Mouse (Mus musculus) ovary, postnatal 36 days (tissue): ENCODE results near the gene Arpc1b.
A peak's percentile ranks its signal among the peaks of the same experiment; 100 is the strongest.
"Not testable (repeated sequence)": the region's sequence is repeated elsewhere in the genome, so short reads cannot be mapped to it uniquely, and the experiment has no call there.

Experiments used
- DNase-seq: peaks from one replicate; pipeline ENCODE4 v3.0.0; 2022; ENCODE audit warnings: low spot score, mixed read lengths

The Arpc1b gene

GRCm38 (mm10) chr5:145114606-145115473 lies 825 bp downstream of the Arpc1b start:
- DNase-seq, result peak; percentile 69

GRCm38 (mm10) chr5:145115736-145116135 lies 1.7 kb downstream of the Arpc1b start:
- DNase-seq, result no peak

DNA sequence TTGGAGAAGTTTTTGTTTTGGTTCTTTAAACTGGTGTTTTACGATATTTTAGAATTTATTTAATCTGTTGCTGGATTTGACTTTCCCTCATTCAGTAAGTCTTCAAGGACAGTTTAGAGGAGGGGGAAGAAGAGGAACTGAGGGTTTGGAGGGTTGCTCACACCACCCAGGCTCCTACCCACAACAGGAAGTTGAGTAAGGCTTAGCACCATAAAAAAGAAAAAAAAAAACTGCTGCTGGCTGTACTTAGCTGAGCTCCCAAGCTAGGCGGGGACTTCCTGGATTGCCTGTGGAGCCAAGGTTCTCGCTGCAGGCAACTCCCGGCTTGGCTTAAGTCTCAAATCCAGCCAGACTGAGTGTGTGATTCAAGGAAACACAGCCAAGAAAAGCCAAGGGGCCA lies 2.3 kb downstream of the Arpc1b start:
- DNase-seq, result peak; percentile 55

GRCm38 (mm10) chr5:145116916-145117315 lies 2.9 kb downstream of the Arpc1b start:
- peak; percentile 81 for DNase-seq

- DNase-seq, result no peak
Measured at GRCm38 (mm10) chr5:145118005-145118404, 4.0 kb downstream of the Arpc1b start.

- DNase-seq, result no peak
Measured at GRCm38 (mm10) chr5:145118461-145118860, 4.4 kb downstream of the Arpc1b start.

DNA sequence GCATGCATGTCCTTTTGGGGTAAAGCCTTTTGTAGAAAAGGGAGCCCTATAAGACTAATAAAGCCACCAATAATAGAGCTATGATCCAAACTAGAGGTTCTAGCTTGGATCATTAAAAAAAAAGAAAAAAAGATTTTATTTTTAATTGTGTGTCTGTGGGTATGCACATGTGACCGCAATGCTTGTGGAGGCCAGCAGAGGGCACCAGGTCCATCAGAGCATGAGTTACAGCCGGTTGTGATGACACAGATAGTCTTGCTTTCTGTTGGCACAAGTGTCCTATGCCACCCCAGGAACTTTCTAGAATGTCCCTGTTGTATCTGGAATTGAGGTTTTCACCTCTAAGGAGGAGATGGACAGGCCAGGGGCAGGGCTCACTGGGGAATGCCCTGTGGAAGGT lies 5.4 kb downstream of the Arpc1b start:
- DNase-seq, result no peak

- DNase-seq, result no peak
Measured at GRCm38 (mm10) chr5:145120921-145121320, 6.9 kb downstream of the Arpc1b start.

DNA sequence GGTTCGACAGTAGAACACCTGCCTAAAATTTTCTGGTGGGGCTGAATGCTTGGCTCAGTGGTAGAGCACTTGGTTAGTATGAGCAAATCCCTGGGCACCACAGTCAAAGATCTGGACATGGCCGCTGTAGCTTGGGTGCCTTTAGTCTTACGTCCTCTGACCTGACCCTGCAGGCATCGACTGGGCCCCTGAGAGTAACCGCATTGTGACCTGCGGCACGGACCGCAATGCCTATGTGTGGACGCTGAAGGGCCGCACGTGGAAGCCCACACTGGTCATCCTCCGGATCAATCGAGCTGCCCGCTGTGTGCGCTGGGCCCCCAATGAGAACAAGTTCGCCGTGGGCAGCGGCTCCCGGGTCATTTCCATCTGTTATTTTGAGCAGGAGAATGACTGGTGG lies 9.4 kb downstream of the Arpc1b start:
- DNase-seq, result no peak

GRCm38 (mm10) chr5:145126580-145126979 lies 12.6 kb downstream of the Arpc1b start:
- no peak for DNase-seq

- DNase-seq, result no peak
Measured at GRCm38 (mm10) chr5:145129124-145129523, 15.1 kb downstream of the Arpc1b start.

DNA sequence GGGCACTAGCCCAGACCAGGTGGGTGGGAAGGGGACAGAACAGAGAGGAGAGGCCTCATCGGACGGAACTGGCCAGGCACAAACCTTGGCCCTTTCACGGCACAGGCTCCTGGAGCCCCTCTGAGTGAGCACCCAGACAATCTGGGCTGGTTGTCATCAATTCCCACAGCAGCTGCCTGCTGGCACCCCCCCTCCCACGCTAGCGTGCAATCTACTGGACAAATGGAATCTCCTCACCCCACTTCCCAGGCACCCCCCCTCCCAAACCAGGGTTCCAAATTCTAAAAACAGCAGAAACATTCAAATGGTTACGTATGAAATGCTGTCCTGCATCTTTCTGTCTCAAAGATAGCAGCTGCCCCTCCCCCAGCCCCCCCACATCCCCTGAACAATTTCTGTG lies 15.8 kb downstream of the Arpc1b start:
- DNase-seq, result not testable (repeated sequence)

DNA sequence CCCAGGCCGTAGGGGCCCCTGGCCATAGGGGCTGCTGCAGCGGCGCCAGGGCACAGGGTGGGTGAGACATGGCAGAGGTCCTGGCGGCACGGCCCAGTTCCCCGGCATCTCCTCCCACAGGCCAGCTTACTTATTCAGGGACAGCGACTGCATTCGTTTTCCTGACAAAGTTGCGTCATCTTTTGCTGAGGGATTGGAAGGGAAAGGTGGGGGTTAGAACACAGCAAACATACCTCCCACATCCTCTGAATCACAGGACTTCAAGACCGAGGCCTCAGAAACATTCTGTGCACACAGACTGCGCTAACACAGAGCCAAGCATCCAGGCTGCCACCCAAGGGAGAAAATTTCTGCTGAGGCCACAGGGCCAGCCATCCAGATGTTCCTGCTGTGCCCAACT lies 16.2 kb downstream of the Arpc1b start:
- no peak for DNase-seq

DNA sequence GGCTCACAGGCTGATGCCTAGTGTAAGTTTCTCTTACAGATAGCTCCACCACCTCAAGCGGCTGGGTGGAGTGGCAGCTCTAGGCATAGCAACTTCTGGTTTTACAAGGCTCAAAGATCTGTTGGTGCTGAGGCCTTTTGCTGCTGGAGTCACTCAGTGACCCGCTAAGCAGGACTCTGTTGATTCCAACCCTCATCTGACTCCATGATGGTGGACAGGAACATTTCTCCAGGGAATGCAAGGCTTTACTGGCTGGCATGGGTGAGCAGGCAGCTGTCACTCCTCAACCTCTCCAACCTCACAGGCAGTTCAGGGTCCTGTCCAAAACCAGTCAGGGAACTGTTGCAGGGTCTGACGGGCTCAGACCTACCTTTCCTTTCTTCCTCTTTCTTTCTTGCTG lies 17.0 kb downstream of the Arpc1b start:
- no peak for DNase-seq

GRCm38 (mm10) chr5:145133275-145133674 lies 19.3 kb downstream of the Arpc1b start:
- not testable (repeated sequence) for DNase-seq

DNA sequence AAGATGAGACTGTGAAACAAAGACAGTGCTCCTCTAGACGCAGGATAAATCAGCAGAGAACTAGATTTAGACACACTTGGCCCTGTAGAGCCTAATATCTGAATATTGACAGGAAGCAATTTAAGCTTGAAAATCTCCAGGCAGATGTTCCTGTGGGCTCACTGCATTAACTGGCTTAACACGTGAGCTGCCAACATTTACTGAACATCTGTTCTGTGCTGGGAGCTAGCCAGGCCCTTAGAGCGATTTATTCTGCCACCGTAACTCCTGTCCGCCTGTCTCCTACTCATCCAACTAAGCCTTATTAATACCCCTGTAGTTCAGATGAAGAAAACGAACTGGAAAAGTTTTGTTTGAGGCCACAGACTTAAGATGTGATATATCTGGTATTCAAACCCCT lies 24.8 kb downstream of the Arpc1b start:
- no peak for DNase-seq

GRCm38 (mm10) chr5:145139571-145140519 lies 25.8 kb downstream of the Arpc1b start, which contains the start of the genes Pdap1 and Bud31:
Gene Pdap1, minus strand, starts transcription at chr5:145140238.
Gene Bud31, plus strand, starts transcription at chr5:145140362.
- peak; percentile 94 for DNase-seq

- no peak for DNase-seq
Measured at GRCm38 (mm10) chr5:145140611-145141010, 26.6 kb downstream of the Arpc1b start.

DNA sequence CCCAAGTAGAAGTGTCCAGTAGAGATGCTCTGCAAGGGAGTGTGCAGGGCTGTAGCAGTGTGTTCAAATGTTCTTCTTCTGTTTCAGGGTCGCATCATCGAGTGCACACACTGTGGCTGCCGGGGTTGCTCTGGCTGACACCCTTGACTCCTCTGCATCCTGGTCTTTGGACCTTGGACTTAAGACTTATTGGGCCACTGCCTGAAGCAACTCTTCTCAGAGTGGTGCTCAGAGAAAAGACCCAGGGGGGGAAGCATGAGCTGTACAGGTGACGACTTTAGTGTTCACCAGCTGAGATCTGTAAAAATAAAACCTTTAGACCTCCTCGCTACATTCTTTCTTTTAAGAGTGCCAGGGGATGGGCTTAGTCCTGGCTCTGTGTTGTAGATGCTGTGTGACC lies 33.7 kb downstream of the Arpc1b start:
- DNase-seq, result no peak

- DNase-seq, result no peak
Measured at GRCm38 (mm10) chr5:145149294-145149693, 35.3 kb downstream of the Arpc1b start.

- DNase-seq, result no peak
Measured at GRCm38 (mm10) chr5:145152690-145153089, 38.7 kb downstream of the Arpc1b start.

DNA sequence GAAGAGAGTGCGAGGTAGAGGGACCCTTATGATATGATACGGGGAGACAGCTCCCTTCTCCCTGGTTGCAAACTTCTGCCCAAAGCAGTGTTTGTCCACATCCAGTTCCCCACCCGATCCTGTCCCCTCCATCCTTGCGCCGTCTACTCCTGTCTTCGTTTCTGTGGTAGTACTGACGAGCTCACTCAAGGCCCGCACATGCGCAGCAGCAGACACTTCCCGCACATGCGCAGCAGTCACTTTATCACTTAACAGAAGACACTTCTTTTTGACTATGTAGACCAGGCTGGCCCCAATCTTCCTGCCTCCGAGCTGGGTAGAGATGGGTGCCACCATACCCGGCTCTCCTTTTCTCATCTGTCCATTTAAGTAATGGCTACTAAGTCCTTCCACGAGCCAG lies 47.3 kb downstream of the Arpc1b start:
- DNase-seq, result no peak

DNA sequence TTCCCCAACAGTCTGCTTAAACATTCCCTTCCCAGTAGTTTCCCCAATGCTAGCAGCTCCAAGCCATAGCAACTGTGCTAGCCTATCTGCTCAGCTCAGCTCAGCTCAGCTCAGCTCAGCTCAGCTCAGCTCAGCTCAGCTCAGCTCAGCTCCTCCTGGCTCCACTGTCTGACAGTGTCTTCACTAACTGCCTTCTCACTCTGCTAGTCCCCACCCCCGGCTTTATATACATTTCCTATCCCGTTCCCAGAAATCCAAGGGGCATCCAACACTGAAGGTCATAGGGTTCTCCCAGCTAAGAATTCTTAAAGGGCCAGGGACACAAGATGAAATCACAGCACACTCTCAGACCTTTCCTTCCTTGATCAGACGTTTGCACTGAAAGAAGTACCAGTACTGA lies 50.7 kb downstream of the Arpc1b start:
- DNase-seq, result no peak
